Mouse (Mus musculus) megakaryocyte-erythroid progenitor cell, adult 5-6 weeks (primary cell): ENCODE data around the gene Stat4. TPM values are rescaled to one million over a fixed set of nuclear protein-coding genes. Genes with fewer than 3 reads are reported as not detected.

ENCODE experiments used
- total RNA-seq, 2 experiments: library from RNA; stranded (forward) in 1 of 2; stranded (reverse) in 1 of 2; fragments of 200-1000, 215-1000 nt in 1 of 2; fragments of >200 nt in 1 of 2; fragmentation: Nextera tagmentation in 1 of 2; gene quantifications; 2 replicates each; pipeline ENCODE4 v1.2.3; 2014 to 2017

The Stat4 gene
- total RNA-seq, 2 experiments from 2014 or later, result 9.1 to 9.6 TPM

Other genes with a start within 250 kb of the Stat4 start
- gene Myo1b, start 71.1 kb upstream of the Stat4 start, total RNA-seq (2014; fragmentation: Nextera tagmentation), result not detected in 2 replicates
- gene Myo1b, start 71.1 kb upstream of the Stat4 start, total RNA-seq (2017), result not detected in 2 replicates
- gene Stat1, start 132.3 kb downstream of the Stat4 start, total RNA-seq (2014; fragmentation: Nextera tagmentation), result 28.0 and 45.6 TPM in 2 replicates
- 47.4 and 67.7 TPM in 2 replicates for gene Stat1, start 132.3 kb downstream of the Stat4 start, total RNA-seq (2017)
- 167 and 184 TPM in 2 replicates for gene Gls, start 246.1 kb downstream of the Stat4 start, total RNA-seq (2014; fragmentation: Nextera tagmentation)
- gene Gls, start 246.1 kb downstream of the Stat4 start, total RNA-seq (2017), result 201 and 253 TPM in 2 replicates